ENCODE assay signal across 9 mouse cellular contexts in genomic region chr4:124189352-124189992, GRCm38 (mm10).
DNase-seq lines count a peak whose midpoint lies in the region; ATAC-seq lines count a peak whose summit lies in the region.
"Had no signal": no experiment of that assay in that cellular context is flagged by ENCODE, and none has a peak within 500 bp of the region (broad histone marks: within the 10 kb centered on the region; RNA-seq: fewer than 3 reads in every experiment).

No protein-coding gene starts in this region.

- no peak for DNase-seq in kidney, postnatal 36 days
- DNase-seq in adrenal gland, postnatal 10 days: peak; percentile 44
- peak; percentile 52 for DNase-seq in lung, postnatal 10 days
- no peak for DNase-seq in cerebellum, adult 18-20 months
- no peak for DNase-seq in layer of hippocampus, adult 9-10 months (ENCODE audit: low spot score)

- no peak overlapping the region for H3K9ac ChIP-seq in kidney, embryonic 15.5 days
- no peak overlapping the region for H3K9ac ChIP-seq in embryonic facial prominence, embryonic 12.5 days

- 15% methylated on average over 23 of the region's 24 CpGs for WGBS in kidney, embryonic 15.5 days
- WGBS in embryonic facial prominence, embryonic 12.5 days: 35% methylated on average over 22 of the region's 24 CpGs

- H3K27me3 ChIP-seq in kidney, embryonic 15.5 days: peaks cover 55% of the 10 kb centered on the region
- H3K27me3 ChIP-seq in embryonic facial prominence, embryonic 12.5 days: 0 out of 2 replicates have a peak, but pooled peaks cover 15% of the 10 kb centered on the region

- H3K36me3 ChIP-seq in kidney, embryonic 15.5 days: no peaks in the 10 kb centered on the region
- H3K36me3 ChIP-seq in embryonic facial prominence, embryonic 12.5 days: no peaks in the 10 kb centered on the region
- H3K36me3 ChIP-seq: G1E had no signal

- H3K4me3 ChIP-seq in kidney, embryonic 15.5 days (replicated peaks): no peak overlapping the region
- H3K4me3 ChIP-seq in embryonic facial prominence, embryonic 12.5 days: no peak overlapping the region

- 0 out of 2 replicates have a peak overlapping the region, but pooled peaks have one; percentile 2 for H3K4me2 ChIP-seq in kidney, embryonic 15.5 days
- H3K4me2 ChIP-seq in embryonic facial prominence, embryonic 12.5 days (replicated peaks): no peak overlapping the region

- peak; percentile 43; the same call in 1 of the 2 replicates for ATAC-seq in kidney, embryonic 15.5 days (replicated peaks; ENCODE audit: low FRiP score)
- ATAC-seq in embryonic facial prominence, embryonic 12.5 days (ENCODE audit: insufficient number of reproducible peaks, insufficient read depth, low FRiP score, low TSS enrichment): 0 out of 2 replicates have a peak, but pooled peaks have one; percentile 41
- no peak for ATAC-seq in erythroid progenitor cell, adult 5-6 weeks (replicated peaks; ENCODE audit: low FRiP score, poor library complexity, severe bottlenecking)

- H3K27ac ChIP-seq in kidney, embryonic 15.5 days: no peak overlapping the region
- no peak overlapping the region for H3K27ac ChIP-seq in embryonic facial prominence, embryonic 12.5 days

- no peaks in the 10 kb centered on the region for H3K9me3 ChIP-seq in kidney, embryonic 15.5 days (replicated peaks)
- H3K9me3 ChIP-seq in embryonic facial prominence, embryonic 12.5 days: no peaks in the 10 kb centered on the region
- H3K9me3 ChIP-seq: G1E had no signal

- peaks cover 3% of the 10 kb centered on the region; the same call in 1 of the 2 replicates for H3K4me1 ChIP-seq in kidney, embryonic 15.5 days
- H3K4me1 ChIP-seq in embryonic facial prominence, embryonic 12.5 days: peaks cover 12% of the 10 kb centered on the region

Comparison
In these comparisons a context has a peak if more than half of its experiments do, and no peak if none do; other contexts are left out.
1. DNase-seq: peak in adrenal gland, postnatal 10 days (single experiment) and lung, postnatal 10 days (single experiment); none in kidney, postnatal 36 days (0 of 2), cerebellum, adult 18-20 months (0 of 2) and layer of hippocampus, adult 9-10 months (single experiment).